Mouse (Mus musculus): Measurements from ENCODE around the gene Supt20.

The Supt20 gene

DNA sequence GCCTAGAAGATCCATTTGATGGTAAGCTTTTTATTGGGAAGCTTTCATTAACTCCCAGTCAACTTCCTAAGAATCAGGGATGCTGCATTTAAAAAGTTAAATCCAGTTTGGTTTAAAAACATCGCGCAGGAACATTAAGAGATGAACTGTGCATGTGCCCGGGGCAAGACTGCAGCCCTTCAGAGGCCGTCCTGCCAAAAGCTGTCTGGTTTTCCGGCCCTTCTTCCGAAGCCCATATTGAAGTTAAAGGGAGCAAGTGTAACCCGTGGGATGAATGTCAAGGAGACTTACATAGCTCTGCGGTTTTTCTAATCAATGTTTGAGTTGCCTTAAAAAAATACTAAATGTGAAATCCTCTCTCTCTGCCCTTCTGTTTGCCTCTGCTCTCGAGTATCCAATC is 66.6 kb downstream of the Supt20 start:
- DNase-seq = no peak

- DNase-seq = no peak
Observed at GRCm38 (mm10) chr3:54760321-54761115, 67.9 kb downstream of the Supt20 start.

DNA sequence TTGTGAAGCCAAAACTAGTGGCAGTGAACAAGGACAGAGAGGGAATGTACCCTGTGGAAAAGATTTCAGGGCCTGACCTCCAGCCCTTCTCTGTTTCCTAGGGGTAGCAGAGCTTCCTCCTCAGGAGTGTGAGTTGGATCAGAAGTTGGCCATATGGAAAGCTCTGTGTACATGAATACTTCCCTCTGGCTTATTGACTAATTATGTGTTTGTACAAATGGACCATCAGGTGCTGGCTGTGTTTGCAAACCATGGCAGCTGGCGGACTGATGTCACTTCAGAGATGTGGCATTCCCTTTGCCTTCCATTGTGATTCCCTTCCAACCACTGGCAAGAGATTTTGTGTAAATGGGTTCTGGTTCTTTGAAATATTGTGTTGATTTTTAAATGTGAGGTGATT is 68.7 kb downstream of the Supt20 start:
- DNase-seq = no peak

GRCm38 (mm10) chr3:54764418-54764817 is 71.8 kb downstream of the Supt20 start:
- no peak for DNase-seq

- peak; percentile 28 to 32 for DNase-seq
Observed at GRCm38 (mm10) chr3:54765521-54765920, 72.9 kb downstream of the Supt20 start.

DNA sequence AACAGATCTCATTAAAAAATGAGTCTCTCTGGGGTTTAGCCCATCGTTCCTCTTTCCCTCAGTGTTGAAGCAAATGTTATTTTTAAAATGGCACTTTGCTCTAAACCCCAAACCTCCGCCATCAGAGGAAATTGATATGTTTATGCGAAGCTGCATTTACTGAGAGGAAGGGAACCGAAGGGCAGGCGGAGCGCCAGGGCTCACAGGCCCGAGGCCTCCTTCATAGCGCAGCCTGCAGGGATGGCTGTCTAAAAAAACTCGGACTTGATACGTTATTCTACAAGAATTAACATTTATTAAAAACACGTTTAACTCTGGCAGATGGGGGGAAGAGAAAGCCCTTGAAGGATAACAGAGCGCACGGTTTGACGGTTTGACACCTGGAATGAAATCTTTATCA is 73.4 kb downstream of the Supt20 start:
- no peak for DNase-seq

DNA sequence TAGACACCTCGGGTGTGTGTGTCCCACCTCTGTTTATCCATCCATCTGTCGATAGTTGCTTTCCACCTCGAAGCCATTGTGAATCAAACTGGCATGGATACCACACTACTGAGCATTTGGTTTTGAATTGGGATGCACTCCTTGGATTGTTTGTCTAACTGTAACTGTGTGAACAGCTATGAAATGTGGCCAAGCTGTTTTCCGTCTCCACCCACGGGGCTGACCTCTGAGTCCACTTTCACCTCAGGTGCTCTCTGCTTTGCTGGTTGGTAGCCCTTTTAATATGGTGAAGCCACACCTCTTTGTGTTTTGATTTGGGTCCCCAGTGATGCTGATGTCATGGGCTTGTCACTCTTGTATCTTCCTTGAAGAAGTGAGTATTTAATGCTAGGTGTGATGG is 74.2 kb downstream of the Supt20 start:
- no peak for DNase-seq

DNA sequence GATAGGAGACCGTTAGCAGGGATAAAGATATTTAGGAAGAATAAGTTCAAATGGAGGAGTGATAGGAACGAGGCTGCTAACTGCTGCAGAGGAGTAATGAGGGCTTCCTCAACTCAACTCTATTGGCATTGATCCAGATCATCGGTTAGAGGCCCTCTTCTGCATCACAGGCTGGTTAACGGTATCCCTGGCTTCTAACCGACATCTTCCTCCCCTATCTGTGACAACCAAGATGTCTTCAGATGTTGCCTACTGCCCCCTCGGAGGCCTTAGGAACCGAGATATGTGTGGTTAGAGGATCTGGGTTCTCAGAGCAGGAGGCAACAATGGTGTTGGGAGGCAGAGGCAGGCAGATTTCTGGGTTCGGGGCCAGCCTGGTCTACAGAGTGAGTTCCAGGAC is 76.0 kb downstream of the Supt20 start:
- no peak for DNase-seq

GRCm38 (mm10) chr3:54769349-54770275 is 77.0 kb downstream of the Supt20 start:
- no peak for DNase-seq

GRCm38 (mm10) chr3:54773613-54774012 is 81.0 kb downstream of the Supt20 start:
- DNase-seq = no peak

DNA sequence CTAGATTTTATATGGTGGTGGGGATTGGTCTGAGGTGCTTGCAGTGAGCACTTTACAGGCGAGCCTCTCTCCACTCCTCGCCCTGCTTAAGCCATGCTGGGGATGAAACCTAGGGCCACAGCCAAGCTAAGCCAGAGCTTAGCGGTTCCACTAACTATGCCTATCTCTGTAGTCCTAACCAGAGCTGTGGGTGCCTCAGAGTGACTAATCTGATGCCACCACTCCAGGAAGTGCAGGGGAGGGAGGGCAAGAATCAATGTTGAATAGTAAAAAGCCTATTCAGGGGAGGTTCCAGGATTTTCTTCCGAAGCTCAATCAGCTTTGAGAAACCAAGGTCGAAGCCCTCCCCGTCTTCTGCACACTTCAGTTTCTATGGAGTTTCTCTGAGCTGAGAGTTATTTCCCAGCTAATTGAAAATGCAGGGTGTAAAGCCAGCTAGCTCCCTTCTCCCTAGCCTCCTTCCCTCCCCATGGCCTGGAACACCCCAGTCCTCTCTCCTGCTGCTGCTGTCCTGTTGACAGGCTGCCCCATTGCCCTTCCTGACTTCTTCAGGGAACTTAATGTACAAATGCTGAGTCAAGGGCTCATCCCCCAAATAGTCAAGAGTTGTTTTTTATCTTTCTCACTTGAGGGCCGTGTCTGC is 83.5 kb downstream of the Supt20 start:
- DNase-seq = no peak
